Mouse (Mus musculus): ENCODE measurements around the gene Mcpt2. TPM values are rescaled to one million over a fixed set of nuclear protein-coding genes. Genes with fewer than 3 reads are reported as not detected.

Mcpt2 gene
- total and polyA plus RNA-seq, 2 experiments from 2014 or later, result not detected

DNA sequence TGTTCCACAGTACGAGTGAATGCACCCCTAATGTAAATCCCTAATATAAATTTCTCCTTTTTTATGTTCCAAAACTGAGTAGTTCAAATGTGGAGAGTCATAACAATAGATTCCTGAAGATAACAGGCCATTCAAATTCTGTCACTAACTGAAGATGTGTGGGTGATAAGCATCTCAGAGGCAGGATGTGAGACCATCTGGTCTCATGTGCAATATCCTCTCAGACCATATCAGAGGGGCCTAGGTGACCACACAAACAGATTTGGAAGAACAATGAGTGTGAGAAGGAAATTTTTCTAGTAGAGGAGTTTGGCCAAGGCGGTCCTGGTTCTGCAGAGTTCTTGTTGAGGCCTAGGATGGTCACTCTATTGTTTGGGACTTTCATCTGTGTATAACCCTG, 51.5 kb downstream of the Mcpt2 start:
- no peak for ATAC-seq
- H3K27ac ChIP-seq, result no peak overlapping the region
- 74% methylated on average over 2 of the region's 2 CpGs for WGBS
- no peaks in the 10 kb centered on the region for H3K27me3 ChIP-seq (ENCODE audit: insufficient read depth, low read length)
- H3K4me2 ChIP-seq (ENCODE audit: low read depth, low read length), result no peak overlapping the region
- no peaks in the 10 kb centered on the region for H3K36me3 ChIP-seq (ENCODE audit: insufficient read depth, low read length)
- no peak for DNase-seq (ENCODE audit: low spot score)
- no peaks in the 10 kb centered on the region for H3K4me1 ChIP-seq (ENCODE audit: insufficient read depth, low read length)
- H3K9ac ChIP-seq (replicated peaks; ENCODE audit: low read length), result no peak overlapping the region
- H3K4me3 ChIP-seq (ENCODE audit: low read length), result no peak overlapping the region
- no peak for TF ChIP-seq CTCF (IDR thresholded peaks at IDR 0.05; ENCODE audit: low read depth)
- H3K9me3 ChIP-seq (ENCODE audit: low read length), result no peaks in the 10 kb centered on the region

Small RNA genes lying within 50 kb of the gene (microRNA-seq; reads per million reads assigned to microRNA genes)
- gene Mir6949, result 0 reads per million in 2 experiments

Other genes starting within 250 kb of the Mcpt2 start
- gene Nfatc4, start 218.9 kb upstream of the Mcpt2 start, total RNA-seq (2014; rRNA removed), result 13.9 and 21.9 TPM in 2 replicates
- gene Nfatc4, start 218.9 kb upstream of the Mcpt2 start, polyA plus RNA-seq (2015; fragmentation: Nextera tagmentation; extraction: Ambion mirVana), result 5.9 and 6.8 TPM in 2 replicates
- gene Nynrin, start 188.0 kb upstream of the Mcpt2 start, total RNA-seq (2014; rRNA removed), result 33.6 and 39.3 TPM in 2 replicates
- 5.1 and 6.4 TPM in 2 replicates for gene Nynrin, start 188.0 kb upstream of the Mcpt2 start, polyA plus RNA-seq (2015; fragmentation: Nextera tagmentation; extraction: Ambion mirVana)
- 2.1 and 5.0 TPM in 2 replicates for gene Cbln3, start 157.6 kb upstream of the Mcpt2 start, total RNA-seq (2014; rRNA removed)
- gene Cbln3, start 157.6 kb upstream of the Mcpt2 start, polyA plus RNA-seq (2015; fragmentation: Nextera tagmentation; extraction: Ambion mirVana), result 0.67 and 0.68 TPM in 2 replicates
- 15.1 and 17.9 TPM in 2 replicates for gene Khnyn, start 157.1 kb upstream of the Mcpt2 start, total RNA-seq (2014; rRNA removed)
- 7.0 and 7.1 TPM in 2 replicates for gene Khnyn, start 157.1 kb upstream of the Mcpt2 start, polyA plus RNA-seq (2015; fragmentation: Nextera tagmentation; extraction: Ambion mirVana)
- gene Sdr39u1, start 141.7 kb upstream of the Mcpt2 start, total RNA-seq (2014; rRNA removed), result 120 and 138 TPM in 2 replicates
- gene Sdr39u1, start 141.7 kb upstream of the Mcpt2 start, polyA plus RNA-seq (2015; fragmentation: Nextera tagmentation; extraction: Ambion mirVana), result 134 and 136 TPM in 2 replicates
- gene Cma1, start 97.4 kb upstream of the Mcpt2 start, total RNA-seq (2014; rRNA removed), result 0.21 and 1.6 TPM in 2 replicates
- 0.88 and 1.3 TPM in 2 replicates for gene Cma1, start 97.4 kb upstream of the Mcpt2 start, polyA plus RNA-seq (2015; fragmentation: Nextera tagmentation; extraction: Ambion mirVana)
- not detected in 2 replicates for gene Cma2, start 91.1 kb upstream of the Mcpt2 start, total RNA-seq (2014; rRNA removed)
- not detected in 2 replicates for gene Cma2, start 91.1 kb upstream of the Mcpt2 start, polyA plus RNA-seq (2015; fragmentation: Nextera tagmentation; extraction: Ambion mirVana)
- not detected in 2 replicates for gene Mcpt1, start 24.1 kb upstream of the Mcpt2 start, total RNA-seq (2014; rRNA removed)
- not detected in 2 replicates for gene Mcpt1, start 24.1 kb upstream of the Mcpt2 start, polyA plus RNA-seq (2015; fragmentation: Nextera tagmentation; extraction: Ambion mirVana)
- not detected in 2 replicates for gene Mcpt9, start 11.5 kb upstream of the Mcpt2 start, total RNA-seq (2014; rRNA removed)
- not detected in 2 replicates for gene Mcpt9, start 11.5 kb upstream of the Mcpt2 start, polyA plus RNA-seq (2015; fragmentation: Nextera tagmentation; extraction: Ambion mirVana)
- gene Mcpt4, start 20.3 kb downstream of the Mcpt2 start, total RNA-seq (2014; rRNA removed), result not detected in 2 replicates
- 0.48 TPM in 1 of 2 replicates, not detected in the other for gene Mcpt4, start 20.3 kb downstream of the Mcpt2 start, polyA plus RNA-seq (2015; fragmentation: Nextera tagmentation; extraction: Ambion mirVana)
- gene Mcpt8, start 43.2 kb downstream of the Mcpt2 start, total RNA-seq (2014; rRNA removed), result not detected in 2 replicates
- not detected in 2 replicates for gene Mcpt8, start 43.2 kb downstream of the Mcpt2 start, polyA plus RNA-seq (2015; fragmentation: Nextera tagmentation; extraction: Ambion mirVana)
- gene Ctsg, start 60.5 kb downstream of the Mcpt2 start, total RNA-seq (2014; rRNA removed), result not detected in 2 replicates
- gene Ctsg, start 60.5 kb downstream of the Mcpt2 start, polyA plus RNA-seq (2015; fragmentation: Nextera tagmentation; extraction: Ambion mirVana), result not detected in 2 replicates
- gene Gzme, start 78.6 kb downstream of the Mcpt2 start, total RNA-seq (2014; rRNA removed), result not detected in 2 replicates
- not detected in 2 replicates for gene Gzme, start 78.6 kb downstream of the Mcpt2 start, polyA plus RNA-seq (2015; fragmentation: Nextera tagmentation; extraction: Ambion mirVana)
- gene Gzmd, start 90.6 kb downstream of the Mcpt2 start, total RNA-seq (2014; rRNA removed), result not detected in 2 replicates
- gene Gzmd, start 90.6 kb downstream of the Mcpt2 start, polyA plus RNA-seq (2015; fragmentation: Nextera tagmentation; extraction: Ambion mirVana), result not detected in 2 replicates
- not detected in 2 replicates for gene Gzmg, start 117.5 kb downstream of the Mcpt2 start, total RNA-seq (2014; rRNA removed)
- not detected in 2 replicates for gene Gzmg, start 117.5 kb downstream of the Mcpt2 start, polyA plus RNA-seq (2015; fragmentation: Nextera tagmentation; extraction: Ambion mirVana)
- not detected in 2 replicates for gene Gzmn, start 132.6 kb downstream of the Mcpt2 start, total RNA-seq (2014; rRNA removed)
- gene Gzmn, start 132.6 kb downstream of the Mcpt2 start, polyA plus RNA-seq (2015; fragmentation: Nextera tagmentation; extraction: Ambion mirVana), result not detected in 2 replicates
- not detected in 2 replicates for gene Gzmf, start 169.4 kb downstream of the Mcpt2 start, total RNA-seq (2014; rRNA removed)
- gene Gzmf, start 169.4 kb downstream of the Mcpt2 start, polyA plus RNA-seq (2015; fragmentation: Nextera tagmentation; extraction: Ambion mirVana), result not detected in 2 replicates
- gene Gzmc, start 192.6 kb downstream of the Mcpt2 start, total RNA-seq (2014; rRNA removed), result not detected in 2 replicates
- gene Gzmc, start 192.6 kb downstream of the Mcpt2 start, polyA plus RNA-seq (2015; fragmentation: Nextera tagmentation; extraction: Ambion mirVana), result 0.33 TPM in 1 of 2 replicates, not detected in the other
- gene Gzmb, start 220.2 kb downstream of the Mcpt2 start, total RNA-seq (2014; rRNA removed), result not detected in 2 replicates
- gene Gzmb, start 220.2 kb downstream of the Mcpt2 start, polyA plus RNA-seq (2015; fragmentation: Nextera tagmentation; extraction: Ambion mirVana), result not detected in 2 replicates